Mouse (Mus musculus): ENCODE results near the gene Col5a1. TPM values are rescaled to one million over a fixed set of nuclear protein-coding genes. Genes with fewer than 3 reads are reported as not detected.

Col5a1 gene
- polyA plus RNA-seq, 1 experiment from 2014 or later: 83.2 TPM

DNA sequence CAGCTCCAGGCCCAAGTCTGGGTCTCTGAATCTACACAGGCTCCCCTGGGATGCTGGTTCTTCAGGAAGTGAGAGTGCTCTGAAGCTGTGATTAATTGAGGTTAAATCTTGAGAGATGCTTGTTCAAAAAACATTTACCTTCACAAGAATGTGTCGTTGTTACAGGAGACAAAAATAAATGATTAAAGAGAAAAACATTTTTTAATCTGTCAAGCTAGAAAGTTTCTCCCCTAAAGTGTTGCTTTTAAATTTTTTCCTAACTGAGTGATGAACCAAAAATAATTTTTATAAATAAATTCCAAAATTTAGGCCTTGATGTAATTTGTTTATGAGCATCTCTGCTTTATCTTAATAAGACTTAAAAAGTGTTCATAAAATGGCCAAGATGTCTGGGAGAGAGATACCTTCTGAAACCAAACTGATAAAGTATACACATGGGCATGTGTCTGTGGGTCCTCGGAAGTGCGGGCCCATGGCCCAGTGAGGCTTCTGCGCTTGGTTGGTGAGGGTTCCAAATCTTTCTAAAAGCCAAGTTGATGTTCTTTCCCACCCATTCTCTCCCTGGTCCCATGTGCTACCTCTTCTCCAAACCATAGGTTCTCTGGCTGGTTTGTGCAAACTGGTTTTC lies 177.6 kb downstream of the Col5a1 start:
- ATAC-seq (ENCODE audit: insufficient read depth): no peak
- Histone ChIP-seq H3K4me2 (no peak overlapping the region), H3K4me1 (ENCODE audit: insufficient read depth) (no peaks in the 10 kb centered on the region), H3K9me3 (ENCODE audit: low read depth, low read length) (no peaks in the 10 kb centered on the region), H3K4me3 (ENCODE audit: low read depth, low read length) (no peak overlapping the region), H3K36me3 (ENCODE audit: insufficient read depth) (no peaks in the 10 kb centered on the region), H3K9ac (no peak overlapping the region), H3K27ac (ENCODE audit: low read depth) (no peak overlapping the region), H3K27me3 (ENCODE audit: insufficient read depth, low read length) (no peaks in the 10 kb centered on the region)
- 74% methylated on average over 4 of the region's 4 CpGs for WGBS
- no peak for TF ChIP-seq CTCF (IDR thresholded peaks at IDR 0.05; ENCODE audit: low read depth)
- no peak for DNase-seq

DNA sequence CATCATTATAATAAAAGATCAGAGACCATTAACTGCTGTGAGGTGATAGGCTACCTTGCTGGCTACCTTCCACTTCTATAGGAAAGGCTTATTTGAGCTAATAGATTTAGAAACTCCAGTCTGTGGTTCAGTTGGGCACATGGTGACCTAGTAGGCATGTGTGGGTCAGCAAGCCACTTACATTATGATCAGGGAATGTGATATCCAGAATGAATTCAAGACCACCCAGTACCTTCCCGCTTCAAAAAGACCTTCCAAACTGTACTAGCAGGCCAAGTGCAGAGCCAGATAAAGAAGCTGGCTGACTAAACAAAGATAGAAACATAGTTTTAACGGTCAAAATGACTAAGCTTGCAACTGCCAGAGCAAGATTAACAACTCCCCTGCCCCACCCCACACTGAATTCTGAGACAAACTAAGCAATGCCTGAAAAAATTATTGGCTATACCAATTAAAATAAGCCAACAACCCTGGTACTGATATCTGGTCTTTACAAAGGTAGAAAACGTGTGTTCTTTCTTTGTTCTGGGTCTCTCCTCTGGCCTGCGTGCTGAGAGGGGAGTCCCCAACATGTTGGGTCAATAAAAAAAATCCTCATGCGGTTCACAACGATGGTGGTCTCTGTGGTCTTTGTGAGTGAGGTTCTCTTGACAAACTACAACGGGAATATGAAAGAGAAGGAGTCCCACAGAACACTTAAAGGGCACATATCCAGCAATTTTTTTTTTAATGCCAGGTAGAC lies 178.3 kb downstream of the Col5a1 start:
- 63% methylated on average over 7 of the region's 7 CpGs for WGBS
- ATAC-seq (ENCODE audit: insufficient read depth) (no peak), DNase-seq (no peak)

DNA sequence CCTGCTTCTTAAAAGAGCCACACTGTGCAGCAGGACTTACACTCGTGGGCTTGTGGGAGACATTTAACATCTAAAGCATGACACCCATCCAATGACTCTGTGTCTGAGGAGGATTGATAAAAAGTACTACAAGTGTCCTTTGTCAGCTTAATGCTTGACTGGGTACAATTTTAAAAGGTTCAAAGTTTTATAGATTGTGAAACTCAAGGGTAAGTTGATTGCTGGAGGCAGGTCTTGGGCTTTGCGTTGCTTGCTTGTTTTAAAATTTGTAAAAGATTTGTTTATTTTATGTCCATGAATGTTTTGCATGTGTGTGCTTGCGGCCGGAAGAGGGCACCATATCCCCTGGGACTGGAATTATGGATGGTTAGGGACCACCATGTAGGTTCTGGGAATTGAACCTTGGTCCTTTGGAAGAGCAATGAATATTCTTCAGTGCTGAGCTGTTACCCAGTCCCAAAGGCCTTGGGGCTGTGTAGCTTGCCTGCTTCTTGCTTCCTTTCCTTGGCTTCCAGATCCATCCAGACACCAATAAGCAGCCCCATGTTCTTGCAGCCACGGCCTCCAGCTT lies 178.9 kb downstream of the Col5a1 start:
- Histone ChIP-seq H3K9me3 (ENCODE audit: low read depth, low read length) (no peaks in the 10 kb centered on the region), H3K9ac (no peak overlapping the region), H3K27me3 (ENCODE audit: insufficient read depth, low read length) (no peaks in the 10 kb centered on the region), H3K36me3 (ENCODE audit: insufficient read depth) (no peaks in the 10 kb centered on the region), H3K4me2 (no peak overlapping the region), H3K27ac (ENCODE audit: low read depth) (no peak overlapping the region), H3K4me3 (ENCODE audit: low read depth, low read length) (no peak overlapping the region), H3K4me1 (ENCODE audit: insufficient read depth) (no peaks in the 10 kb centered on the region)
- ATAC-seq (ENCODE audit: insufficient read depth) (no peak), DNase-seq (no peak)
- 80% methylated on average over 5 of the region's 5 CpGs for WGBS
- no peak for TF ChIP-seq CTCF (IDR thresholded peaks at IDR 0.05; ENCODE audit: low read depth)

More for the DNA sequence above, 178.3 kb downstream of the Col5a1 start:
- Histone ChIP-seq H3K9me3 (ENCODE audit: low read depth, low read length) (no peaks in the 10 kb centered on the region), H3K27ac (ENCODE audit: low read depth) (no peak overlapping the region), H3K36me3 (ENCODE audit: insufficient read depth) (no peaks in the 10 kb centered on the region), H3K4me3 (ENCODE audit: low read depth, low read length) (no peak overlapping the region), H3K9ac (no peak overlapping the region), H3K4me2 (no peak overlapping the region), H3K4me1 (ENCODE audit: insufficient read depth) (no peaks in the 10 kb centered on the region), H3K27me3 (ENCODE audit: insufficient read depth, low read length) (no peaks in the 10 kb centered on the region)
- TF ChIP-seq CTCF (IDR thresholded peaks at IDR 0.05; ENCODE audit: low read depth): no peak

DNA sequence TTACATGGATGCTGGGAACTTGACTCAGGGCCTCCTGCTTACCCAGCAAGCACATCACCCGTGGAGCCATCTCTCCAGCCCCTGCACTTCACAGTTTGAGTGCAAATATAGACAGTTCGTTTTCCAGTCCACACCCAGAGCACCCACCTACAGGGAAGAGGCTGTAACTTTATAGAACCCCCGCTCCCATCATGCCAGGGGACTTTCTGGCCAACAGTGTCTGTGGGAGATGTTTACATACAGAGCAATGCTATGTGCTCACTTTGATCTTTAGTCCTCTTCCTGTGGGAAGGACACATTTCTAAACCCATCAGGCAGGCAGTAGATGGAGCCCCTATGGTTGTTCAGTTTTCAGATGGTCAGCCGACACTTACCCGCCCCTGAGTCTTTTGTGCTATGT lies 180.5 kb downstream of the Col5a1 start:
- DNase-seq (no peak), ATAC-seq (ENCODE audit: insufficient read depth) (no peak)
- no peak overlapping the region for H3K4me2 ChIP-seq
- no peak overlapping the region for H3K27ac ChIP-seq (ENCODE audit: low read depth)
- TF ChIP-seq CTCF (IDR thresholded peaks at IDR 0.05; ENCODE audit: low read depth): no peak
- H3K27me3 ChIP-seq (ENCODE audit: insufficient read depth, low read length): no peaks in the 10 kb centered on the region
- 47% methylated on average over 5 of the region's 5 CpGs for WGBS
- H3K9me3 ChIP-seq (ENCODE audit: low read depth, low read length): no peaks in the 10 kb centered on the region
- no peak overlapping the region for H3K9ac ChIP-seq
- H3K36me3 ChIP-seq (ENCODE audit: insufficient read depth): no peaks in the 10 kb centered on the region
- H3K4me1 ChIP-seq (ENCODE audit: insufficient read depth): no peaks in the 10 kb centered on the region
- H3K4me3 ChIP-seq (ENCODE audit: low read depth, low read length): no peak overlapping the region

DNA sequence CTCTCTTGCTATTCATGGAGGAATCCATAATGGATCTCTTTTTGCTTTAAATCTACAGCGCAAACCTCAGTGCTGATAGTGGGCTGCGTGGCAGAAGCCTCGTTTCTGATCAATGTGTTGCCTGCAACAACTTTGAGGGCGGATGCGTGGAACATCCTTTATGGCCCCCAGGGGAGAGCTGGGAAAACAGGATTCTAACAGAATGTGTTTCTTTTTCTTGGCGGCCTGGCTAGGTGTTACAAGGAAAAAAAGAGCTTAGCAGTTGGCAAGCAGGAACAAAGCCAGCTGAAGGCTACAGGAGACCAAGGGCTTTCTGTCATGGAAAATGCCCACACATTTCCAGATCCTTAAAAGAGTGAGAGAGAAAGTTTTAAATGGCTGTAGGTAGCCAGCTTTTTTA lies 180.9 kb downstream of the Col5a1 start:
- Histone ChIP-seq H3K9ac (no peak overlapping the region), H3K4me3 (ENCODE audit: low read depth, low read length) (no peak overlapping the region), H3K9me3 (ENCODE audit: low read depth, low read length) (no peaks in the 10 kb centered on the region), H3K4me1 (ENCODE audit: insufficient read depth) (no peaks in the 10 kb centered on the region), H3K27me3 (ENCODE audit: insufficient read depth, low read length) (no peaks in the 10 kb centered on the region), H3K4me2 (no peak overlapping the region), H3K27ac (ENCODE audit: low read depth) (no peak overlapping the region), H3K36me3 (ENCODE audit: insufficient read depth) (no peaks in the 10 kb centered on the region)
- TF ChIP-seq CTCF (IDR thresholded peaks at IDR 0.05; ENCODE audit: low read depth): no peak
- DNase-seq (no peak), ATAC-seq (ENCODE audit: insufficient read depth) (no peak)
- 72% methylated on average over 6 of the region's 6 CpGs for WGBS

DNA sequence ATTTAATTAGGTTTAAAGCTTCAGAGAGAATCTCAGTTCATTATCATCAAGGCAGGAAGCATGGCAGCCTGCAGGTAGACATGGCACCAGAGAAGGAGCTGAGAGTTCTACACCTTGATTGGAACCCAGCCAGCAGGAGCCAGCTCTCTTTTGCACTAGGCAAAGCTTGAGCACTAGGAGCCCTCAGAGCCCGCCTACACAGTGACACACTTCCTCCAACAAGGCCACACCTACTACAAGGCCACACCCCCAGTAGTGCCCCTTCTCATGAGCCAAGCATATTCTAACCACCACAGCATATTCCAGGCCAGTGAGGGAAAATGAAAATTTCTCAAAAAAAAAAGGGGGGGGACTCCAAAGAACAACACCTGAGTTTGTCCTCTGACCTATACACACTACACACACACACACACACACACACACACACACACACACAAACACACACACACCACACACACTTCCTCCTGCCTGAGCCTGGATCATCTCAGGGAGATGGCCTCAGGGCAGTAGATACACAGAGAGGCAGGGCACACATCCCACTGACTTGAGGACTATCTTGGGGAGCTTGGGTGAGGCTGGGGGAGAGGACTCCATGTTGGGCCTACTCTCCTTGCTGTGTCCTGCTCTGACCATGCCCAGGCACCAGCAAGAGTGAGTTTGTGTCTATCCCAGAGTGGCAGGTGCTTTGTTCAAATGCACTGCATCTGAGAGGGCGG lies 181.8 kb downstream of the Col5a1 start:
- Histone ChIP-seq H3K9me3 (ENCODE audit: low read depth, low read length) (no peaks in the 10 kb centered on the region), H3K27ac (ENCODE audit: low read depth) (no peak overlapping the region), H3K27me3 (ENCODE audit: insufficient read depth, low read length) (no peaks in the 10 kb centered on the region), H3K4me2 (no peak overlapping the region), H3K4me1 (ENCODE audit: insufficient read depth) (no peaks in the 10 kb centered on the region), H3K4me3 (ENCODE audit: low read depth, low read length) (no peak overlapping the region), H3K9ac (no peak overlapping the region), H3K36me3 (ENCODE audit: insufficient read depth) (no peaks in the 10 kb centered on the region)
- WGBS: 83% methylated on average over 2 of the region's 2 CpGs
- no peak for ATAC-seq (ENCODE audit: insufficient read depth)
- no peak for DNase-seq
- no peak for TF ChIP-seq CTCF (IDR thresholded peaks at IDR 0.05; ENCODE audit: low read depth)

DNA sequence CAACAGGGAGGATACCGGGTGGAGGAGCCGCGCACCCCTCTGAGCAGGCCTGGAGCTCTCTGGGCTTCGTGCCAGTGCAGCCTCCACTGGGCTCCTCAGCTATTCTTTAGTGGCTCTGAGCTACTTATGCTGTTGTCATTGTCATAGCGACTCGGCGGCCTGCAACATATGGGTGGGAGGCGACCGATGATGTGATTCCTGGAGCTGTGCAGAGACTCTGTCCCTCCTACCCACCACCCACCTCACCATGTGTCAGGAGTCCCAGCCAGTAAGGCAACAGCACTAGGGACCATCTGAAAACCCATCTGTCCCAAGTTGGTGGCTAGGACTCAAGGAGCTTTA lies 182.3 kb downstream of the Col5a1 start:
- Histone ChIP-seq H3K4me2 (no peak overlapping the region), H3K4me3 (ENCODE audit: low read depth, low read length) (no peak overlapping the region), H3K27me3 (ENCODE audit: insufficient read depth, low read length) (no peaks in the 10 kb centered on the region), H3K9me3 (ENCODE audit: low read depth, low read length) (no peaks in the 10 kb centered on the region), H3K9ac (no peak overlapping the region), H3K27ac (ENCODE audit: low read depth) (no peak overlapping the region), H3K36me3 (ENCODE audit: insufficient read depth) (no peaks in the 10 kb centered on the region), H3K4me1 (ENCODE audit: insufficient read depth) (no peaks in the 10 kb centered on the region)
- DNase-seq (peak; percentile 52), ATAC-seq (ENCODE audit: insufficient read depth) (no peak)
- 71% methylated on average over 9 of the region's 9 CpGs for whole genome bisulfite sequencing
- TF ChIP-seq CTCF (IDR thresholded peaks at IDR 0.05; ENCODE audit: low read depth): no peak
